Comparison of ENCODE assay signal across 24 mouse cellular contexts in the genomic region with DNA sequence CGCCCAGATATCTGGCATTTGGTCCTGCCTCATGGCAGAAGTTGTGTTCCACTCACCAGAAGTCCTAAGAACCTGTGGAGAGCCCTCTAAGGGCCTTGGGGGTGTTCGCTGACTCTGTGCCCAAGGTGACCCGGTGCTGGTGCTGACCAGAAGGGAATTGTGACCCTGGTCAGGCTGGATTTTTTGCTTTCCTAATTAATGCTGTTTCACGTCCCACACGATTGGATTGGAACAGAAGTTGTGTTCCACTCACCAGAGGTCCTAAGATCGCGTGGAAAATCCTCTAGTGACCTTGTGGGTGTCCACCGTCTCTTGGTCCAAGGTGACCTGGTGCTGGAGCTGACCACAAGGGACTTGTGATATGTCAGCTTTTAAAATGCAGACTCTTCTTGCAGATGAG.
"Had no signal": no experiment of that assay in that cellular context is flagged by ENCODE, and none has a peak within 500 bp of the region (broad histone marks: within the 10 kb centered on the region; RNA-seq: fewer than 3 reads in every experiment).

No protein-coding gene starts in this region.

- ATAC-seq: intestine, postnatal 0 days; liver, embryonic 12.5 days; midbrain, embryonic 13.5 days; midbrain, embryonic 16.5 days had no signal

- DNase-seq: layer of hippocampus, adult 9-11 months; liver; lung, adult 18-20 months; lung, postnatal 10 days; lung, postnatal 36 days; retina, postnatal 1 day; right cerebral cortex, postnatal 25 days; spleen, adult 18-20 months; thymus, adult 18-20 months; thymus, postnatal 14 days; thymus, postnatal 4 days had no signal

- H3K4me3 ChIP-seq: layer of hippocampus, adult 2 months; limb, embryonic 10.5 days; limb, embryonic 13.5 days; liver, embryonic 12.5 days; liver, embryonic 15.5 days; lung, embryonic 15.5 days; megakaryocyte, embryonic 14.5 days; midbrain, embryonic 10.5 days; midbrain, embryonic 13.5 days; myocyte; neural tube, embryonic 13.5 days had no signal

- H3K9me3 ChIP-seq: limb, embryonic 10.5 days; limb, embryonic 13.5 days; liver, embryonic 12.5 days; liver, embryonic 15.5 days; lung, embryonic 15.5 days; megakaryocyte, embryonic 14.5 days; midbrain, embryonic 10.5 days; midbrain, embryonic 13.5 days; neural tube, embryonic 13.5 days had no signal

- H3K36me3 ChIP-seq: limb, embryonic 10.5 days; limb, embryonic 13.5 days; liver, embryonic 12.5 days; liver, embryonic 15.5 days; lung, embryonic 15.5 days; midbrain, embryonic 10.5 days; midbrain, embryonic 13.5 days; neural tube, embryonic 13.5 days had no signal

- H3K27me3 ChIP-seq: limb, embryonic 13.5 days; liver, embryonic 12.5 days; liver, embryonic 15.5 days; lung, embryonic 15.5 days; megakaryocyte, embryonic 14.5 days; midbrain, embryonic 13.5 days; neural tube, embryonic 13.5 days had no signal

- H3K4me1 ChIP-seq: limb, embryonic 10.5 days; limb, embryonic 13.5 days; liver, embryonic 12.5 days; liver, embryonic 15.5 days; lung, embryonic 15.5 days; megakaryocyte, embryonic 14.5 days; midbrain, embryonic 10.5 days; midbrain, embryonic 13.5 days; neural tube, embryonic 13.5 days had no signal

- H3K27ac ChIP-seq: layer of hippocampus, adult 2 months; limb, embryonic 10.5 days; limb, embryonic 13.5 days; liver, embryonic 12.5 days; liver, embryonic 15.5 days; lung, embryonic 15.5 days; midbrain, embryonic 10.5 days; midbrain, embryonic 13.5 days; neural tube, embryonic 13.5 days had no signal

- H3K9ac ChIP-seq: limb, embryonic 13.5 days; liver, embryonic 12.5 days; liver, embryonic 15.5 days; lung, embryonic 15.5 days; midbrain, embryonic 13.5 days; neural tube, embryonic 13.5 days had no signal

- H3K4me2 ChIP-seq: limb, embryonic 13.5 days; liver, embryonic 12.5 days; liver, embryonic 15.5 days; lung, embryonic 15.5 days; midbrain, embryonic 13.5 days; neural tube, embryonic 13.5 days had no signal
